In the genomic region with DNA sequence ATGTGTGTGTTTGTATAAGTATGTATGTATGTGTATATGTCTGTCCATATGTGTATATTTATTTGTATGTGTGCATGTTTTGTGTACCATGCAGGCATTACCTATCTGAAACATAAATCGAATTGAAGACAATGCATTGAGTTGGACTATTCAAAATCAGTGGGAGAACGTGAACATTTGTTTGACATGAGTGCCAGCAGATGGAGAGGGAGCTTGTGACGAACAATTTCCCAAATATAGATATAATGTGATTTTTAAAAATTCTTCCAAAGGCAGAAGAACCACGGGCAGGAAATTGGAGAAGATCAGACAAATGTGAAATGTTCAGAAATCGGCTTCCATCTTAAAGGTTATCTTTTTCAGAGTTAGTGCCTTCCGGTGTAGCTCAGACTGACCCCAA, we compare ENCODE assay signal across 24 mouse cellular contexts.
"Had no signal": no experiment of that assay in that cellular context is flagged by ENCODE, and none has a peak within 500 bp of the region (broad histone marks: within the 10 kb centered on the region; RNA-seq: fewer than 3 reads in every experiment).

No protein-coding gene starts in this region.

- H3K4me1 ChIP-seq: hindbrain, embryonic 13.5 days; hindbrain, embryonic 15.5 days; intestine, embryonic 15.5 days; limb, embryonic 12.5 days; liver, embryonic 13.5 days; liver, embryonic 15.5 days had no signal

- H3K4me3 ChIP-seq: heart, adult 2 months; heart, embryonic 13.5 days; heart, embryonic 15.5 days; hindbrain, embryonic 13.5 days; hindbrain, embryonic 15.5 days; intestine, embryonic 15.5 days; left cerebral cortex, adult 2 months; limb, embryonic 10.5 days; limb, embryonic 12.5 days; liver, embryonic 13.5 days; liver, embryonic 15.5 days had no signal

- H3K27ac ChIP-seq: heart, adult 2 months; heart, embryonic 13.5 days; heart, embryonic 15.5 days; hindbrain, embryonic 13.5 days; hindbrain, embryonic 15.5 days; hindbrain, postnatal 0 days; intestine, embryonic 15.5 days; left cerebral cortex, adult 2 months; limb, embryonic 10.5 days; limb, embryonic 12.5 days; liver, embryonic 13.5 days; liver, embryonic 15.5 days had no signal

- H3K27me3 ChIP-seq: heart, embryonic 13.5 days; heart, embryonic 15.5 days; hindbrain, embryonic 13.5 days; hindbrain, embryonic 15.5 days; intestine, embryonic 15.5 days; limb, embryonic 12.5 days; liver, embryonic 13.5 days; liver, embryonic 15.5 days had no signal

- DNase-seq: gastrocnemius, postnatal 14 days; gastrocnemius, postnatal 36 days; heart, adult 11 months; heart, adult 2 months; heart, postnatal 14 days; heart, postnatal 36 days; kidney, adult 18-20 months; kidney, adult 8-10 months; kidney, postnatal 10 days; kidney, postnatal 25 days; kidney, postnatal 4 days; liver; liver, embryonic 13.5 days; liver, postnatal 0 days had no signal

- ATAC-seq: hindbrain, postnatal 0 days had no signal
